ENCODE assay signal across 1 mouse cellular context in genomic region chr1:134460294-134461284, GRCm38 (mm10).
TF ChIP-seq lines count a peak whose summit lies in the region.

No protein-coding gene starts in this region.

TF ChIP-seq in MEL, 35 proteins besides CTCF, POLR2A, EP300 and RAD21 (continued from another document):
- TF ChIP-seq MAFK (IDR thresholded peaks at IDR 0.05; ENCODE audit: borderline replicate concordance, low read depth, low read length), result peak; percentile 66; the same call in 1 of the 2 replicates
- TF ChIP-seq POLR2AphosphoS5 (IDR thresholded peaks at IDR 0.05; ENCODE audit: borderline replicate concordance, low read depth, low read length), result no peak
- no peak for TF ChIP-seq E2F4 (IDR thresholded peaks at IDR 0.05; ENCODE audit: borderline replicate concordance, low read depth, low read length)
- 0 out of 2 replicates have a peak, but pooled peaks have one; percentile 34 for TF ChIP-seq HCFC1 (IDR thresholded peaks at IDR 0.05; ENCODE audit: low read depth, low read length)
- TF ChIP-seq MEF2A (IDR thresholded peaks at IDR 0.05; ENCODE audit: extremely low read depth, insufficient replicate concordance, low read depth, low read length, poor library complexity, severe bottlenecking), result peak; percentile 85
- peak; percentile 81; the same call in 1 of the 2 replicates for TF ChIP-seq MYC (IDR thresholded peaks at IDR 0.05; ENCODE audit: low read depth, low read length)
- no peak; the same call in none of the 2 replicates for TF ChIP-seq BHLHE40 (IDR thresholded peaks at IDR 0.05; ENCODE audit: borderline replicate concordance, low read depth, low read length)
- TF ChIP-seq ELF1 (IDR thresholded peaks at IDR 0.05; ENCODE audit: low read depth, low read length), result no peak
- peak; percentile 87 for TF ChIP-seq RCOR1 (IDR thresholded peaks at IDR 0.05; ENCODE audit: low read depth, low read length)
- TF ChIP-seq GATA1 (IDR thresholded peaks at IDR 0.05; ENCODE audit: low read depth, low read length), result peak; percentile 90
- peak; percentile 92 for TF ChIP-seq ZNF384 (IDR thresholded peaks at IDR 0.05; ENCODE audit: low read depth, low read length)
- TF ChIP-seq TBP (IDR thresholded peaks at IDR 0.05; ENCODE audit: low read depth, low read length), result peak; percentile 86
- TF ChIP-seq CHD1 (IDR thresholded peaks at IDR 0.05; ENCODE audit: low read depth, low read length), result no peak
TF ChIP-seq in MEL: peak in this region for 16.
